Mouse (Mus musculus): ENCODE data around the gene Tprg. TPM values are rescaled to one million over a fixed set of nuclear protein-coding genes. Genes with fewer than 3 reads are reported as not detected.

Tprg gene
- polyA plus RNA-seq, 1 experiment from 2014 or later: 0.40 TPM

- no peak for DNase-seq (ENCODE audit: low spot score)
These were observed 46.9 kb downstream of the Tprg start for GRCm38 (mm10) chr16:25333279-25334219.

GRCm38 (mm10) chr16:25335058-25335703 lies 48.6 kb downstream of the Tprg start:
- DNase-seq (ENCODE audit: low spot score): no peak

- DNase-seq (ENCODE audit: low spot score): peak; percentile 57
These were observed 63.0 kb downstream of the Tprg start for GRCm38 (mm10) chr16:25349626-25350025.

- DNase-seq (ENCODE audit: low spot score): no peak
These were observed 81.2 kb downstream of the Tprg start for GRCm38 (mm10) chr16:25367834-25368233.

GRCm38 (mm10) chr16:25369984-25370412 lies 83.4 kb downstream of the Tprg start:
- DNase-seq (ENCODE audit: low spot score): no peak

- no peak for DNase-seq (ENCODE audit: low spot score)
These were observed 87.5 kb downstream of the Tprg start for GRCm38 (mm10) chr16:25374121-25374520.

GRCm38 (mm10) chr16:25374775-25375174 lies 88.2 kb downstream of the Tprg start:
- no peak for DNase-seq (ENCODE audit: low spot score)

GRCm38 (mm10) chr16:25376720-25377373 lies 90.2 kb downstream of the Tprg start:
- DNase-seq (ENCODE audit: low spot score): peak; percentile 35

- no peak for DNase-seq (ENCODE audit: low spot score)
These were observed 91.1 kb downstream of the Tprg start for GRCm38 (mm10) chr16:25377695-25378094.

GRCm38 (mm10) chr16:25385498-25386192 lies 99.0 kb downstream of the Tprg start:
- no peak for DNase-seq (ENCODE audit: low spot score)

- DNase-seq (ENCODE audit: low spot score): no peak
These were observed 108.1 kb downstream of the Tprg start for GRCm38 (mm10) chr16:25394676-25395075.

GRCm38 (mm10) chr16:25404156-25404555 lies 117.5 kb downstream of the Tprg start:
- DNase-seq (ENCODE audit: low spot score): no peak

- no peak for DNase-seq (ENCODE audit: low spot score)
These were observed 120.7 kb downstream of the Tprg start for GRCm38 (mm10) chr16:25407204-25407886.

- DNase-seq (ENCODE audit: low spot score): no peak
These were observed 121.4 kb downstream of the Tprg start for GRCm38 (mm10) chr16:25408032-25408431.

GRCm38 (mm10) chr16:25411307-25411706 lies 124.7 kb downstream of the Tprg start:
- DNase-seq (ENCODE audit: low spot score): no peak

- DNase-seq (ENCODE audit: low spot score): no peak
These were observed 127.3 kb downstream of the Tprg start for GRCm38 (mm10) chr16:25413885-25414284.

- no peak for DNase-seq (ENCODE audit: low spot score)
These were observed 128.6 kb downstream of the Tprg start for GRCm38 (mm10) chr16:25415186-25415585.

- no peak for DNase-seq (ENCODE audit: low spot score)
These were observed 131.4 kb downstream of the Tprg start for GRCm38 (mm10) chr16:25417875-25418630.

GRCm38 (mm10) chr16:25422997-25423396 lies 136.4 kb downstream of the Tprg start:
- no peak for DNase-seq (ENCODE audit: low spot score)

GRCm38 (mm10) chr16:25424001-25424400 lies 137.4 kb downstream of the Tprg start:
- no peak for DNase-seq (ENCODE audit: low spot score)

Measured in thymus, postnatal 0 days (tissue).